Mouse (Mus musculus) neural tube, embryonic 11.5 days (tissue): Measurements from ENCODE around the gene Snx22. TPM values are rescaled to one million over a fixed set of nuclear protein-coding genes. Genes with fewer than 3 reads are reported as not detected.

ENCODE experiments used
- ATAC-seq: fragments of 200-750 bp; cut with Nextera tagmentation; 2 replicates; pipeline ENCODE4 v1.8.0; 2017; ENCODE audit warnings: moderate number of reproducible peaks, mild to moderate bottlenecking, moderate TSS enrichment, moderate library complexity; ENCODE audit not compliant: insufficient read depth, low FRiP score, low TSS enrichment
- DNase-seq: peaks from one replicate; pipeline ENCODE4 v3.0.0-alpha.2; 2015; ENCODE audit warnings: low spot score
- H3K27ac ChIP-seq: fragments of 300-500 bp; sonication (generic); 2 replicates; pipeline ENCODE4 v1.5.1; 2014; ENCODE audit warnings: low read depth, mild to moderate bottlenecking, low read length
- H3K27me3 ChIP-seq: fragments of 300-500 bp; sonication (generic); 2 replicates; pipeline ENCODE4 v1.6.1; 2014; ENCODE audit warnings: mild to moderate bottlenecking, low read length, mixed read lengths; ENCODE audit not compliant: control insufficient read depth, insufficient read depth
- H3K36me3 ChIP-seq: fragments of 300-500 bp; sonication (generic); 2 replicates; pipeline ENCODE4 v1.6.1; 2014; ENCODE audit warnings: mild to moderate bottlenecking, low read length, moderate library complexity, mixed read lengths; ENCODE audit not compliant: control insufficient read depth, insufficient read depth
- H3K4me1 ChIP-seq: fragments of 300-500 bp; sonication (generic); 2 replicates; pipeline ENCODE4 v1.6.1; 2014; ENCODE audit warnings: low read length, mixed read lengths; ENCODE audit not compliant: control insufficient read depth, insufficient read depth
- H3K4me2 ChIP-seq: fragments of 300-500 bp; sonication (generic); 2 replicates; pipeline ENCODE4 v1.6.1; 2014; ENCODE audit warnings: low read depth, mild to moderate bottlenecking, moderate library complexity
- H3K4me3 ChIP-seq: fragments of 300-500 bp; sonication (generic); 2 replicates; pipeline ENCODE4 v1.5.1; 2014; ENCODE audit warnings: low read depth, low read length
- H3K9ac ChIP-seq: fragments of 300-500 bp; sonication (generic); 2 replicates; pipeline ENCODE4 v1.6.1; 2014; ENCODE audit warnings: mild to moderate bottlenecking, low read length
- H3K9me3 ChIP-seq: fragments of 300-500 bp; sonication (generic); 2 replicates; pipeline ENCODE4 v1.6.1; 2016; ENCODE audit warnings: low read length; ENCODE audit not compliant: control insufficient read depth
- WGBS: fragments of 180-500 bp; shearing (Covaris S2); extraction: QIAGEN DNeasy Blood & Tissue Kit; methylation state at CpG from one replicate; pipeline ENCODE4 v1.1.7; 2014; 5-methylcytosine and 5-hydroxymethylcytosine counted together
- polyA plus RNA-seq: library from polyadenylated mRNA; unstranded; fragments of >200 nt; fragmentation: Nextera tagmentation; extraction: Ambion mirVana; gene quantifications from 2 replicates; pipeline ENCODE4 v1.2.1, GENCODE M21; 2014

The Snx22 gene
- polyA plus RNA-seq, 1 experiment from 2014 or later, result 4.9 TPM

DNA sequence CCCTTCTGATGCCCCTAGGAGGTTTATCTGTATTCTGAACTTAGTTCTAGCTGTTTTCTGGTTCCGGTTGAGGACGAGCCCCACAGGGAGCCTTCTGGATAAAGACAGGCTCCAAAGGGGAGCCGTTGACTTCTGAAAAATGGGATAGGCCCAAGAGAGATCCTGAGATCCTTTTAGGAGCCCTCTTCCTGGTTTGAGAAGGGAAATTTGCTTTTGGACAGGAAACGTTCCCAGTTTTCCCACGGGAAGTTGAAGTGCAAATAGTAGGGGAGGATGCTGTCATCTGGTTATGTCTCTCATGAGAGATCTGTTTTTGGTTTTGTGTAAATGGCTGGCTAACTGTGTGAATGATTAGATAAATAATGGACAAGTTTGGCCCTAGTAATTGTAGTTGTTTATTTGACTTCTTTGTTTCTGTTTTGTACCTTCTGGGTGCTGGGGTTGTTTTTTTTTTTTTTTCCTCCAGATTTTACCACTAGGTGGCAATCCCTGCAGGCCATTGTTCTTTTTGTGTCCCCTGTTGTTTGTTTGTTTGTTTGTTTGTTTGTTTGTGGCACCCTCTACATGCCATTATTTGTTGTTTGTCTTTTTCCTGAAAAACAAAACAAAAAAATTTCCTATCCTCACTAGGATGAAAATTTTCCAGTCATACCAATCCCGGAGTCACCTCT lies 19.5 kb downstream of the Snx22 start:
- no peak for ATAC-seq

GRCm38 (mm10) chr9:66043241-66043640 lies 26.3 kb downstream of the Snx22 start:
- Histone ChIP-seq H3K9me3 (no peaks in the 10 kb centered on the region), H3K27ac (no peak overlapping the region), H3K9ac (no peak overlapping the region), H3K36me3 (peaks cover 2% of the 10 kb centered on the region; the same call in 1 of the 2 replicates), H3K4me1 (no peaks in the 10 kb centered on the region), H3K4me3 (no peak overlapping the region), H3K27me3 (no peaks in the 10 kb centered on the region), H3K4me2 (no peak overlapping the region)
- ATAC-seq (no peak), DNase-seq (no peak)
- 94% methylated on average over 3 of the region's 3 CpGs for WGBS

More for the DNA sequence above, 19.5 kb downstream of the Snx22 start:
- Histone ChIP-seq H3K36me3 (no peaks in the 10 kb centered on the region), H3K4me2 (no peak overlapping the region), H3K27me3 (no peaks in the 10 kb centered on the region), H3K9ac (no peak overlapping the region), H3K4me1 (no peaks in the 10 kb centered on the region), H3K9me3 (no peaks in the 10 kb centered on the region), H3K4me3 (no peak overlapping the region), H3K27ac (no peak overlapping the region)
- WGBS, result 73% methylated on average over 6 of the region's 6 CpGs
- no peak for DNase-seq

DNA sequence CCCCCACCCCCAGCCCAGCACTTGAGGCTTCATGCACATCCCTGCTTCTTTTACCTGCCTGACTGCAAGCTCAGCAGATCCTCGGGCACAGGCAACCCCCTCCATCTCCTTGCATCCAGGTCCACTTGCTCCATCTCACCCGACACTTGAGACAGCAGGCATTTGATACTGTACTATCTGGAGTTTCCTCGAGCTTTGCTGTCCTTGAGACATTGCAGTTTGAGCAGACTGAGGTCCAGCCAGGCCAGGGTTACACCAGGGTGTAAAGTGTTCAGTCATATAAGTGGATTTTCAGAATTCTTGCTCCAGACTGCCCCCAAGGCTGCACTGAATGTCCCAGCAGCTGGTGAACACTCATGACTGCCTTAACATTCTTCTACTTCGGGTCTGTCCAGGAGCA lies 27.2 kb downstream of the Snx22 start:
- H3K9ac ChIP-seq, result no peak overlapping the region
- no peaks in the 10 kb centered on the region for H3K27me3 ChIP-seq
- DNase-seq, result no peak
- WGBS, result 83% methylated on average over 4 of the region's 4 CpGs
- H3K9me3 ChIP-seq, result no peaks in the 10 kb centered on the region
- no peak overlapping the region for H3K4me3 ChIP-seq
- no peak overlapping the region for H3K27ac ChIP-seq
- peaks cover 2% of the 10 kb centered on the region; the same call in 1 of the 2 replicates for H3K36me3 ChIP-seq
- no peak overlapping the region for H3K4me2 ChIP-seq
- no peaks in the 10 kb centered on the region for H3K4me1 ChIP-seq
- ATAC-seq, result no peak

DNA sequence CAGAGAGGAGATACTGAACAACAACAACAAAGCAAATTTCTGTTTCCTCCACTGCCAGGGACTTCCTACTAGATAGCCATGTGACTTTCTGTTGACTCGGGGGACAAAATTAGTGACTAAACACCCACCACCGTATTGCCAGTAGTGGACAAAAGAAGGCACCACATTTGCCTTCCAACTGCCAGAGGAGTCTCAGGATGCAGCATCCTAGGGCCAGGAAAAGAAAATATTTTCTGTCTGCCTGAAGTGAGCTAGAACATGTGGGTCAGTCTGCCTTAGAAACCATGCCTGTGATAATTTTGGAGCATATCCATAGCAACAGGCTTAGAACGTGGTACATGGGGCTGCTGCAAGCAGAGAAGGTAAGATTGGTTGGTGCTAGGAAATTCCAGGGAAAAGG lies 28.7 kb downstream of the Snx22 start:
- ATAC-seq (no peak), DNase-seq (no peak)
- H3K9ac ChIP-seq, result no peak overlapping the region
- peaks cover 2% of the 10 kb centered on the region; the same call in 1 of the 2 replicates for H3K36me3 ChIP-seq
- H3K4me1 ChIP-seq, result no peaks in the 10 kb centered on the region
- 90% methylated on average over 3 of the region's 3 CpGs for WGBS
- no peaks in the 10 kb centered on the region for H3K27me3 ChIP-seq
- no peaks in the 10 kb centered on the region for H3K9me3 ChIP-seq
- H3K4me3 ChIP-seq, result no peak overlapping the region
- no peak overlapping the region for H3K27ac ChIP-seq
- H3K4me2 ChIP-seq, result no peak overlapping the region

DNA sequence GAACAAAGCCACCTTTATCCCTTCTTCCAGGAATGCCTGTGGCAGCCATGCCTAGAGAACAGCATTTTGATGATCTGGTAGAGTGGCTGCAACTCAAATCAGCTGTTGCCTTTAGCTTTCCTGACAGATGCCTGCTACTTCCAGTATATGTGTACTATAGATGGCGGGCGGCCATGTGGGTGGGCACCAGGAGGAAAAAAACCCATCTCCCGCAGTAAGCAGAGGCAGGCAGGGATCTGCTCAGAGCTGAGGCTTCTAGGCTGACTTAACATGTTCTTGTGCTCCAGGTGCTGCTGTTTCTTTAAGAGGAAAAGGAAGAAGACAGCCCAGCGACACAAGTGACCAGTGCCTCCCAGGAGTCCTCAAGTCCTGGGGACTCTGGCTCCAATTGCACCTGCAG lies 30.2 kb downstream of the Snx22 start:
- DNase-seq, result no peak
- ATAC-seq, result no peak
- no peak overlapping the region for H3K4me2 ChIP-seq
- H3K27ac ChIP-seq, result no peak overlapping the region
- H3K36me3 ChIP-seq, result peaks cover 2% of the 10 kb centered on the region; the same call in 1 of the 2 replicates
- H3K9me3 ChIP-seq, result no peaks in the 10 kb centered on the region
- WGBS, result 82% methylated on average over 4 of the region's 4 CpGs
- H3K4me3 ChIP-seq, result no peak overlapping the region
- H3K4me1 ChIP-seq, result no peaks in the 10 kb centered on the region
- no peaks in the 10 kb centered on the region for H3K27me3 ChIP-seq
- H3K9ac ChIP-seq, result no peak overlapping the region

DNA sequence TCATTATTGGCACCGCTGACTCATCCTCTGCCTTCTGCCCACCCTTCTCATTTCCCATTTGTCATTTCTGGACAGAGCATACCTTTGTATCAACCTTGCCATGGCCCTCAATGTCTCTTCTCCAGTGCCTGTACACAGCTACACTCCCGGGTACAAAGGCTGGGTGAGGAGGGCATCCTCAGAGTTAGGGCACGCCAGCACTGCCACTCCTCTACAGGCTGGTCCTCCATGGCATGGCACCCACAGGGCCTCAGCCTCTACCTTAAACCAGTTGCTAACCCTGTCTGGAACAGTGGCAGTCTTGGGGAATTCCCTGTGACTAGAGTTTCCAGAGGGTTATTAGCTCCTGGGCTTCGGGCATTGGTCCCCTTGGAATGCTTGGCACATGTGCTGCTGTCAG lies 30.9 kb downstream of the Snx22 start:
- ATAC-seq (no peak), DNase-seq (no peak)
- no peak overlapping the region for H3K4me3 ChIP-seq
- H3K9ac ChIP-seq, result no peak overlapping the region
- peaks cover 2% of the 10 kb centered on the region; the same call in 1 of the 2 replicates for H3K36me3 ChIP-seq
- no peak overlapping the region for H3K27ac ChIP-seq
- WGBS, result 96% methylated on average over 4 of the region's 4 CpGs
- H3K9me3 ChIP-seq, result no peaks in the 10 kb centered on the region
- no peaks in the 10 kb centered on the region for H3K4me1 ChIP-seq
- H3K27me3 ChIP-seq, result no peaks in the 10 kb centered on the region
- no peak overlapping the region for H3K4me2 ChIP-seq

DNA sequence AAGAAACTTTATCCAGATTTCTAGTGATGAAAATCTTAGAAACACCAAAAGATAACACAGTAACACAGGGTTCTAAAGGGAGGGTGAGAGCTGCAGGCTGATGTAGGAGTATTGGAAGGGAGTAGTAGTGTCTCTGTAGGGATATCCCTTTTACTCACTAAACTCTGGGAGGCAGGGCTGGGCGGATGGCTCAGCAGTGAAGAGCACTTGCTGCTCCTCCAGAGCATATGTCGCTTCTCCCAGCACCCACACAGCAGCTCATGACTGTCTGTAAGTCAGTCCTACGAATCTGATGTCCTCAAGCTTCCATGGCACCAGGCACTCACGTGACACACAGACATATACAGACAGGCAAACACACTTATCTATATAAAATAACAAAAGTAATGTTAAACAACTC lies 31.4 kb downstream of the Snx22 start:
- Histone ChIP-seq H3K9me3 (no peaks in the 10 kb centered on the region), H3K4me3 (no peak overlapping the region), H3K27ac (no peak overlapping the region), H3K36me3 (peaks cover 2% of the 10 kb centered on the region; the same call in 1 of the 2 replicates), H3K4me1 (no peaks in the 10 kb centered on the region), H3K4me2 (no peak overlapping the region), H3K9ac (no peak overlapping the region), H3K27me3 (no peaks in the 10 kb centered on the region)
- 87% methylated on average over 4 of the region's 4 CpGs for WGBS
- DNase-seq (no peak), ATAC-seq (no peak)

DNA sequence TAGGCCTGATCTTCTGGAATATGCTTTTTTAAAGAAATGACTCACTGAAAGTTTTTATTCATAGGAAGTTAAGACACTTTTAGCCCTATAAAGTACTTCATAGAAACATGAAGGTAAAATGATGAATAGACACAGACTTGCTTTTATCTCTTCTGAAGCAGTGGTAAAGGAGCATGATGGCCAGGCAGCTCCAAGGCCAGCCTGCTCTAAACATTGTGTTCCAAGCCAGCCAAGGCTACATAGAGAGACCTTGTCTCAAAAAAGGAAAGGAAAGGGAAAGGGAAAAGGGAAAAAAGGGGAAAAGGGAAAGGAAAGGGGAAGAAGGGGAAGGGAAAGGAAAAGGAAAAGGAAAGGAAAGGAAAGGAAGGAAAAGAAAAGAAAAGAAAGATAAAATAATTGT lies 48.9 kb downstream of the Snx22 start:
- no peak overlapping the region for H3K4me2 ChIP-seq
- H3K27me3 ChIP-seq, result no peaks in the 10 kb centered on the region
- H3K9ac ChIP-seq, result no peak overlapping the region
- no peaks in the 10 kb centered on the region for H3K36me3 ChIP-seq
- H3K4me1 ChIP-seq, result no peaks in the 10 kb centered on the region
- ATAC-seq (no peak), DNase-seq (no peak)
- H3K4me3 ChIP-seq, result no peak overlapping the region
- H3K27ac ChIP-seq, result no peak overlapping the region
- H3K9me3 ChIP-seq, result no peaks in the 10 kb centered on the region
